Mouse (Mus musculus) stomach, embryonic 15.5 days (tissue): ENCODE results near the gene Kansl2. TPM values are rescaled to one million over a fixed set of nuclear protein-coding genes. Genes with fewer than 3 reads are reported as not detected.
"Not testable (repeated sequence)": the region's sequence is repeated elsewhere in the genome, so short reads cannot be mapped to it uniquely, and the experiment has no call there.

Source experiments
- ATAC-seq: fragments of 200-750 bp; cut with Nextera tagmentation; 2 replicates; pipeline ENCODE4 v1.8.0; 2017; ENCODE audit warnings: low read depth, moderate number of reproducible peaks, moderate TSS enrichment; ENCODE audit not compliant: insufficient read depth, low FRiP score
- H3K27ac ChIP-seq: fragments of 300-500 bp; sonication (generic); 2 replicates; pipeline ENCODE4 v1.5.1; 2015; ENCODE audit warnings: mild to moderate bottlenecking, inconsistent platforms
- H3K27me3 ChIP-seq: fragments of 300-500 bp; sonication (generic); replicated peaks from 2 replicates; pipeline ENCODE4 v1.6.1; 2015; ENCODE audit warnings: inconsistent platforms
- H3K36me3 ChIP-seq: fragments of 300-500 bp; sonication (generic); 2 replicates; pipeline ENCODE4 v1.6.1; 2015; ENCODE audit warnings: inconsistent platforms
- H3K4me1 ChIP-seq: fragments of 300-500 bp; sonication (generic); 2 replicates; pipeline ENCODE4 v1.6.1; 2015; ENCODE audit warnings: inconsistent platforms
- H3K4me2 ChIP-seq: fragments of 300-500 bp; sonication (generic); 2 replicates; pipeline ENCODE4 v1.6.1; 2015; ENCODE audit warnings: mild to moderate bottlenecking, inconsistent platforms
- H3K4me3 ChIP-seq: fragments of 300-500 bp; sonication (generic); replicated peaks from 2 replicates; pipeline ENCODE4 v1.5.1; 2015; ENCODE audit warnings: inconsistent platforms
- H3K9ac ChIP-seq: fragments of 300-500 bp; sonication (generic); 2 replicates; pipeline ENCODE4 v1.6.1; 2015; ENCODE audit warnings: inconsistent platforms
- H3K9me3 ChIP-seq: fragments of 300-500 bp; sonication (generic); 2 replicates; pipeline ENCODE4 v1.6.1; 2016; ENCODE audit warnings: inconsistent platforms
- WGBS: fragments of 180-500 bp; shearing (Covaris S2); methylation state at CpG from one replicate; pipeline ENCODE4 v1.1.7; 2015; 5-methylcytosine and 5-hydroxymethylcytosine counted together
- polyA plus RNA-seq: library from polyadenylated mRNA; unstranded; fragments of >200 nt; fragmentation: Nextera tagmentation; extraction: Ambion mirVana; gene quantifications from 2 replicates; pipeline ENCODE4 v1.2.1, GENCODE M21; 2015

The Kansl2 gene
- polyA plus RNA-seq, 1 experiment from 2014 or later, result 79.4 TPM

- no peak for ATAC-seq
- under 1% methylated on average over 18 of the region's 18 CpGs for WGBS
- H3K27ac ChIP-seq, result 0 out of 2 replicates have a peak overlapping the region, but pooled peaks have one; percentile 1
- H3K36me3 ChIP-seq, result peaks cover 18% of the 10 kb centered on the region
- H3K4me1 ChIP-seq, result peaks cover 7% of the 10 kb centered on the region; the same call in 1 of the 2 replicates
- peak overlapping the region; percentile 61 for H3K4me2 ChIP-seq
- H3K9me3 ChIP-seq, result no peaks in the 10 kb centered on the region
- no peaks in the 10 kb centered on the region for H3K27me3 ChIP-seq
- peak overlapping the region; percentile 91 for H3K4me3 ChIP-seq
- H3K9ac ChIP-seq, result peak overlapping the region; percentile 7; the same call in 1 of the 2 replicates
These were observed 981 bp downstream of the Kansl2 start for GRCm38 (mm10) chr15:98533035-98533531.

DNA sequence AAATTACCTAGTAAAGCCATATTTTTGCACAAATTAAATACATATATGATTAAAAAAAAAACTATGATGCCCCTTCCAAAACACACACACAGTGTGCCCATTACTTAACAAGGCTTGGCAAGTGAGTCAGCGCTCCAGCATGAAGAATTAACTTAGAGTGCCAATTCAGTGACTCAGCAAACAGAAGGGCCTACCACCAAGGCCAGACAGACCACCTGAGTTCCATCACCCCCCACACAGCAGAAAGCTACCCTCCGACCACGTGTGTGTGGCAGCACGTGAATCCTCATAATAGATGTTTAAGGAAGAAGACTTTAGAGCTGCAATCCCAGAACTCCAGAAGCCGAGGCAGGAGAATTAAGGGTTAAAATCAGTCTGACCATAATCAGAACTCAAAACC lies 1.8 kb downstream of the Kansl2 start:
- peak overlapping the region; percentile 91 for H3K4me3 ChIP-seq
- H3K4me1 ChIP-seq, result peaks cover 7% of the 10 kb centered on the region; the same call in 1 of the 2 replicates
- 21% methylated on average over 5 of the region's 5 CpGs for WGBS
- ATAC-seq, result no peak
- H3K9me3 ChIP-seq, result no peaks in the 10 kb centered on the region
- peaks cover 25% of the 10 kb centered on the region for H3K36me3 ChIP-seq
- no peaks in the 10 kb centered on the region for H3K27me3 ChIP-seq
- peak overlapping the region; percentile 61 for H3K4me2 ChIP-seq
- no peak overlapping the region for H3K9ac ChIP-seq
- no peak overlapping the region for H3K27ac ChIP-seq

DNA sequence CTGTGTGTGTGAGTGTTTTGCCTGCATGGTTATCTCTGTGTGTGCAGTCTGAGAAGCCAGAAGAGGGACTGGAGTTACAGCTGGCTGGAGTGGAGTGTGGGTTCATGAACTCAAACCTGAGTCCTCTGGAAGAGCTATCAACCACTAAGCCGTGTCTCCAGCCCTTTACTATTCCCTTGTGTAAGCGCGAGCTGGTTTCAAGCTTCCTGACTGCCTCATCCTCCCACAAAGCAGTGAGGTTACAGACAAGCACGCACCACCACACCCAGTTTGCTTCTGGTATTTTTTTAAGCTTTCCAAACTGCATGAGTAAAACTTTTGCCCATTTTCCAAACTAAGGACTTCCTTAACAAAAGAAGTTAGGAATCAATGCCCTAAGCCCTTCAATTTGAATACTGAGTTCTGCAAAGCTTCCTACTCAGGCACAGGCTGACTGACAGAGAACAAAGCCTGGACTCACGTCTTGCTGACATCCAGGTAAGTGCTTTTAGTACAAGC lies 5.9 kb downstream of the Kansl2 start:
- Histone ChIP-seq H3K27me3 (no peaks in the 10 kb centered on the region), H3K4me3 (no peak overlapping the region), H3K9ac (no peak overlapping the region), H3K27ac (no peak overlapping the region), H3K9me3 (no peaks in the 10 kb centered on the region), H3K36me3 (peaks cover 51% of the 10 kb centered on the region), H3K4me1 (peaks cover 7% of the 10 kb centered on the region; the same call in 1 of the 2 replicates), H3K4me2 (no peak overlapping the region)
- no peak for ATAC-seq
- 88% methylated on average over 5 of the region's 5 CpGs for WGBS

- Histone ChIP-seq H3K36me3 (peaks cover 56% of the 10 kb centered on the region), H3K4me2 (no peak overlapping the region), H3K27me3 (no peaks in the 10 kb centered on the region), H3K9me3 (no peaks in the 10 kb centered on the region), H3K4me1 (peaks cover under 1% of the 10 kb centered on the region; the same call in 1 of the 2 replicates), H3K4me3 (no peak overlapping the region), H3K9ac (no peak overlapping the region), H3K27ac (no peak overlapping the region)
- 97% methylated on average over 5 of the region's 5 CpGs for WGBS
- no peak for ATAC-seq
These were observed 6.8 kb downstream of the Kansl2 start for GRCm38 (mm10) chr15:98527056-98527771.

GRCm38 (mm10) chr15:98526057-98526456 lies 8.0 kb downstream of the Kansl2 start:
- no peak; the same call in 1 of the 2 replicates for ATAC-seq
- 76% methylated on average over 5 of the region's 5 CpGs for WGBS
- H3K4me2 ChIP-seq, result no peak overlapping the region
- H3K4me1 ChIP-seq, result no peaks in the 10 kb centered on the region
- peaks cover 58% of the 10 kb centered on the region for H3K36me3 ChIP-seq
- no peak overlapping the region for H3K9ac ChIP-seq
- no peaks in the 10 kb centered on the region for H3K9me3 ChIP-seq
- no peaks in the 10 kb centered on the region for H3K27me3 ChIP-seq
- no peak overlapping the region for H3K4me3 ChIP-seq
- no peak overlapping the region for H3K27ac ChIP-seq

GRCm38 (mm10) chr15:98521245-98521644 lies 12.8 kb downstream of the Kansl2 start:
- no peak for ATAC-seq
- Histone ChIP-seq H3K9me3 (no peaks in the 10 kb centered on the region), H3K27ac (no peak overlapping the region), H3K4me3 (no peak overlapping the region), H3K4me2 (no peak overlapping the region), H3K27me3 (no peaks in the 10 kb centered on the region), H3K4me1 (no peaks in the 10 kb centered on the region), H3K9ac (no peak overlapping the region), H3K36me3 (peaks cover 46% of the 10 kb centered on the region)
- WGBS, result 88% methylated on average over 3 of the region's 3 CpGs

GRCm38 (mm10) chr15:98517380-98518355 lies 16.4 kb downstream of the Kansl2 start:
- Histone ChIP-seq H3K36me3 (peaks cover 22% of the 10 kb centered on the region), H3K27ac (no peak overlapping the region), H3K4me1 (no peaks in the 10 kb centered on the region), H3K9me3 (no peaks in the 10 kb centered on the region), H3K4me3 (no peak overlapping the region), H3K9ac (no peak overlapping the region), H3K27me3 (no peaks in the 10 kb centered on the region), H3K4me2 (no peak overlapping the region)
- ATAC-seq, result no peak
- 69% methylated on average over 16 of the region's 16 CpGs for WGBS

GRCm38 (mm10) chr15:98514845-98515244 lies 19.2 kb downstream of the Kansl2 start:
- not testable (repeated sequence) for H3K4me1 ChIP-seq, H3K9me3 ChIP-seq, H3K27me3 ChIP-seq, H3K27ac ChIP-seq, H3K4me2 ChIP-seq, ATAC-seq, H3K9ac ChIP-seq, H3K36me3 ChIP-seq, H3K4me3 ChIP-seq
- 77% methylated on average over 2 of the region's 2 CpGs for WGBS

DNA sequence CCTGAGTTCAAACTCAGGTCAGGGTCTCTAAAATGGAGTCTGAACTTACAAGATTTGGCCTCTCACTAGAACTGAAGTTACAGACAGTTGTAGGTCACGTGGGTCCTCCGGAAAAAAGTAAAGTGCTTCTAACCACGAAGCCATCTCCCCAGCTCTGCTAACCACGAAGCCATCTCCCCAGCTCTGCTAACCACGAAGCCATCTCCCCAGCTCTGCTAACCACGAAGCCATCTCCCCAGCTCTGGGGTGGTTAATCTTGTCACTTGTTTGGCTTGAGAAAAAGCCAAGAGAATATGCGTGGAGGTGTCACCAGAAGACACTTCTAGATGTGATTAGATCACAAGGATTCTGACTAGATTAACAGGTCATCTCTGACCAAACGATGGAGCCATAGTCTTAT lies 19.9 kb downstream of the Kansl2 start:
- Histone ChIP-seq H3K9me3 (no peaks in the 10 kb centered on the region), H3K4me2 (no peak overlapping the region), H3K27me3 (no peaks in the 10 kb centered on the region), H3K36me3 (no peaks in the 10 kb centered on the region), H3K4me3 (no peak overlapping the region), H3K9ac (no peak overlapping the region), H3K27ac (no peak overlapping the region), H3K4me1 (peaks cover 4% of the 10 kb centered on the region)
- ATAC-seq, result no peak
- WGBS, result 82% methylated on average over 8 of the region's 8 CpGs

GRCm38 (mm10) chr15:98513676-98514075 lies 20.4 kb downstream of the Kansl2 start:
- H3K4me2 ChIP-seq, H3K4me3 ChIP-seq, ATAC-seq, H3K27ac ChIP-seq, H3K27me3 ChIP-seq, H3K36me3 ChIP-seq, H3K9me3 ChIP-seq, H3K4me1 ChIP-seq, H3K9ac ChIP-seq: not testable (repeated sequence)
- WGBS, result 70% methylated on average over 3 of the region's 3 CpGs

- Histone ChIP-seq H3K9me3 (no peaks in the 10 kb centered on the region), H3K9ac (no peak overlapping the region), H3K27me3 (no peaks in the 10 kb centered on the region), H3K4me1 (peaks cover 4% of the 10 kb centered on the region), H3K4me2 (no peak overlapping the region), H3K36me3 (no peaks in the 10 kb centered on the region), H3K4me3 (no peak overlapping the region), H3K27ac (no peak overlapping the region)
- no peak for ATAC-seq
- 29% methylated on average over 17 of the region's 17 CpGs for WGBS
These were observed 21.2 kb downstream of the Kansl2 start for GRCm38 (mm10) chr15:98512799-98513321.
